Mouse (Mus musculus): Measurements from ENCODE around the gene Cnnm2.

DNA sequence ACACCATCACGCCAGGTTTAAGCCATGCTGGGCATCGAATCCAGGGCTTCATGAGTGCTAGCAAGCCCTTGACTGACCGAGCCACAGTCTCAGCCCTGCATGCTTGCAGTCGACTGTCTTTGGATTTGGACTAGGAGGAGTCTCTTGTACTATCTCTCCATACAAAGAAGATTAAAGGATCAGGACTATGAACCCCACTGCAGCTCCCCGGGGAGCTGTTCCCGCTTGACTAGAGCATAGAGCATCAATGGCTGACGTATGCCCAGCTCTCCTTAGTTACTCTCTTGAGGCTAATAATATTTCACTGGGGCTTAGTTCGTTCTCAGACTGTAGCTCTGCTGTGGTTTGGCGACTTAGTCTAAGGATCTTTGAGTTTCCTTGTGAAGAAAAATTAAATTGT lies 40.9 kb downstream of the Cnnm2 start:
- no peak for TF ChIP-seq ZC3H11A (IDR thresholded peaks at IDR 0.05; ENCODE audit: borderline replicate concordance, low read depth, low read length)
- no peak for TF ChIP-seq CHD2 (IDR thresholded peaks at IDR 0.05; ENCODE audit: low read depth, low read length)

Data from ES-E14 (cell line).